In the genomic region with DNA sequence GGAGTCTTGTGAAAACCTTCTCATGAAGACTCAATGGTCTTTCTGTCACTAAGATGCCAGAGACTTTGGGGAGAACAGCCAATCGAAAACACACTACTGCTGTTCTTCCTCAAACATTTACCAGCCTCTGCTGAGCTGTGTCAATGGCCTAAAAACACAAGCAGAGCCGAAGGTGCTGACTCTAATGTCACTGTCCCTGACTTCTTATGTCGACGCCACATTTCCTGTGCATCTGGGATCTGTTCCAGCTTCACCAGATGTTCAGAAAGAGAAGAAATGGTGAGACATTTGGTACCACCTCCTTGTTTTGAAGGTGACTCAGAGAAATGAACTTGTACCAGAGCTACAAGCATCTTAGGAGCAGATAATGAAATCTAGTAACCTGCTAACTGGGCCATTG, we compare ENCODE assay signal across 22 mouse cellular contexts. TPM values are rescaled to one million over a fixed set of nuclear protein-coding genes. Genes with fewer than 3 reads are reported as not detected.
DNase-seq lines count a peak whose midpoint lies in the region; ATAC-seq lines count a peak whose summit lies in the region.
"Had no signal": no experiment of that assay in that cellular context is flagged by ENCODE, and none has a peak within 500 bp of the region (broad histone marks: within the 10 kb centered on the region; RNA-seq: fewer than 3 reads in every experiment).

No protein-coding gene starts in this region.

- no peak overlapping the region for H3K27ac ChIP-seq in heart, embryonic 10.5 days
- H3K27ac ChIP-seq: forebrain, embryonic 15.5 days; heart, adult 2 months; heart, embryonic 15.5 days; hindbrain, embryonic 15.5 days; limb, embryonic 10.5 days had no signal

- 52% methylated on average over 4 of the region's 4 CpGs for WGBS in heart, embryonic 10.5 days

- no peaks in the 10 kb centered on the region for H3K9me3 ChIP-seq in heart, embryonic 10.5 days
- H3K9me3 ChIP-seq: forebrain, embryonic 15.5 days; heart, embryonic 15.5 days; hindbrain, embryonic 15.5 days; limb, embryonic 10.5 days had no signal

- ATAC-seq in erythroblast, adult 5-6 weeks (replicated peaks; ENCODE audit: low FRiP score, poor library complexity, severe bottlenecking) = no peak
- ATAC-seq: forebrain, embryonic 15.5 days had no signal

- H3K27me3 ChIP-seq in heart, embryonic 10.5 days (ENCODE audit: insufficient read depth, poor library complexity, severe bottlenecking) = no peaks in the 10 kb centered on the region
- H3K27me3 ChIP-seq: CH12.LX; forebrain, embryonic 15.5 days; heart, embryonic 15.5 days; hindbrain, embryonic 15.5 days had no signal

- no peaks in the 10 kb centered on the region for H3K36me3 ChIP-seq in heart, embryonic 10.5 days
- H3K36me3 ChIP-seq: forebrain, embryonic 15.5 days; G1E; heart, embryonic 15.5 days; hindbrain, embryonic 15.5 days; limb, embryonic 10.5 days had no signal

- no peaks in the 10 kb centered on the region for H3K4me1 ChIP-seq in heart, embryonic 10.5 days
- H3K4me1 ChIP-seq: heart, embryonic 15.5 days had no signal

- peak; percentile 66 for DNase-seq in heart, embryonic 10.5 days (ENCODE audit: low spot score)
- DNase-seq in heart, adult 9 months (ENCODE audit: low spot score in 2 of 2) = no peak
- peak; percentile 31 to 61 for DNase-seq in kidney, postnatal 25 days
- DNase-seq in kidney, postnatal 4 days = no peak
- peak; percentile 30 for DNase-seq in thymus, postnatal 0 days (ENCODE audit: low spot score)
- no peak for DNase-seq in MN1 (ENCODE audit: low spot score)
- no peak for DNase-seq in cerebellum, adult 18-20 months
- DNase-seq: adrenal gland, adult 2 months; B cell, adult 2 months; cerebellum, adult 8-10 months; cerebellum, postnatal 36 days; gastrocnemius, postnatal 25 days; heart, adult 2 months; heart, postnatal 36 days; lung, postnatal 10 days had no signal

- no peak overlapping the region for H3K4me3 ChIP-seq in heart, embryonic 10.5 days
- H3K4me3 ChIP-seq: forebrain, embryonic 15.5 days; heart, adult 2 months; heart, embryonic 15.5 days; hindbrain, embryonic 15.5 days; limb, embryonic 10.5 days had no signal

RNA-seq across cellular contexts. Expression of a gene that starts 7.0 kb away (rescaled TPM):
- polyA plus RNA-seq in heart, embryonic 10.5 days (2016; fragmentation: Nextera tagmentation; extraction: Ambion mirVana) = 151 and 194 TPM in 2 replicates
- polyA plus RNA-seq in thymus, postnatal 0 days (2015; fragmentation: Nextera tagmentation; extraction: Ambion mirVana) = 211 and 235 TPM in 2 replicates
- total RNA-seq in erythroblast, adult 5-6 weeks (2015; ENCODE audit: low replicate concordance) = 286 and 303 TPM in 2 replicates
- total RNA-seq in erythroblast, adult 5-6 weeks (2017; ENCODE audit: low replicate concordance) = 66.1 and 101 TPM in 2 replicates

Comparison
In these comparisons a context has a peak if more than half of its experiments do, and no peak if none do; other contexts are left out.
1. DNase-seq: peak in heart, embryonic 10.5 days (single experiment), kidney, postnatal 25 days (2 of 2) and thymus, postnatal 0 days (single experiment); none in heart, adult 9 months (0 of 2), kidney, postnatal 4 days (0 of 2), MN1 (single experiment) and cerebellum, adult 18-20 months (0 of 2).